Mouse (Mus musculus) CH12.LX (cell line): ENCODE results near the gene Tbc1d10a.

Experiments used
- CHD2 ChIP-seq: IDR thresholded peaks from 2 replicates; pipeline ENCODE4 v1.6.1; 2011; ENCODE audit warnings: low read length, improper control_type of control experiment
- CTCF ChIP-seq, 2 experiments: IDR thresholded peaks in 1 of 2; conservative IDR thresholded peaks in 1 of 2; 2 replicates each; pipeline ENCODE4 v1.5.1; 2011 to 2012; ENCODE audit warnings: low read depth in 2 of 2, low read length in 2 of 2, improper control_type of control experiment in 1 of 2, inconsistent platforms in 1 of 2, mild to moderate bottlenecking in 1 of 2, moderate library complexity in 1 of 2
- E2F4 ChIP-seq: IDR thresholded peaks from 2 replicates; pipeline ENCODE4 v1.6.1; 2011; ENCODE audit warnings: low read depth, low read length, improper control_type of control experiment; ENCODE audit not compliant: insufficient replicate concordance
- EP300 ChIP-seq: IDR thresholded peaks from 2 replicates; pipeline ENCODE4 v1.6.1; 2011; ENCODE audit warnings: low read length, improper control_type of control experiment
- GABPA ChIP-seq: IDR thresholded peaks from 2 replicates; pipeline ENCODE4 v1.6.1; 2012; ENCODE audit warnings: low read depth, low read length, improper control_type of control experiment, inconsistent platforms; ENCODE audit not compliant: insufficient replicate concordance
- JUN ChIP-seq: IDR thresholded peaks from 2 replicates; pipeline ENCODE4 v1.6.1; 2011; ENCODE audit warnings: low read depth, mild to moderate bottlenecking, low read length, improper control_type of control experiment, moderate library complexity; ENCODE audit not compliant: insufficient read depth
- MXI1 ChIP-seq: IDR thresholded peaks from 2 replicates; pipeline ENCODE4 v1.6.1; 2011; ENCODE audit warnings: mild to moderate bottlenecking, low read depth, low read length, improper control_type of control experiment
- NRF1 ChIP-seq: IDR thresholded peaks from 2 replicates; pipeline ENCODE4 v1.6.1; 2014; ENCODE audit warnings: low read depth, mild to moderate bottlenecking, inconsistent platforms, low read length, improper control_type of control experiment, moderate library complexity
- POLR2A ChIP-seq: IDR thresholded peaks from 2 replicates; pipeline ENCODE4 v1.6.1; 2011; ENCODE audit warnings: low read depth, mild to moderate bottlenecking, improper control_type of control experiment, low read length
- POLR2AphosphoS2 ChIP-seq: IDR thresholded peaks from 2 replicates; pipeline ENCODE4 v1.6.1; 2011; ENCODE audit warnings: low read depth, low read length, improper control_type of control experiment
- SMC3 ChIP-seq: IDR thresholded peaks from 2 replicates; pipeline ENCODE4 v1.6.1; 2011; ENCODE audit warnings: low read depth, low read length, improper control_type of control experiment
- TBP ChIP-seq: conservative IDR thresholded peaks from 2 replicates; pipeline ENCODE4 v1.6.1; 2011; ENCODE audit warnings: low read depth, low read length, improper control_type of control experiment
- USF1 ChIP-seq: IDR thresholded peaks from 2 replicates; pipeline ENCODE4 v1.6.1; 2014; ENCODE audit warnings: low read depth, mild to moderate bottlenecking, inconsistent platforms, low read length, improper control_type of control experiment
- ZNF384 ChIP-seq: IDR thresholded peaks from 2 replicates; pipeline ENCODE4 v1.6.1; 2012; ENCODE audit warnings: low read depth, low read length, improper control_type of control experiment, inconsistent platforms

DNA sequence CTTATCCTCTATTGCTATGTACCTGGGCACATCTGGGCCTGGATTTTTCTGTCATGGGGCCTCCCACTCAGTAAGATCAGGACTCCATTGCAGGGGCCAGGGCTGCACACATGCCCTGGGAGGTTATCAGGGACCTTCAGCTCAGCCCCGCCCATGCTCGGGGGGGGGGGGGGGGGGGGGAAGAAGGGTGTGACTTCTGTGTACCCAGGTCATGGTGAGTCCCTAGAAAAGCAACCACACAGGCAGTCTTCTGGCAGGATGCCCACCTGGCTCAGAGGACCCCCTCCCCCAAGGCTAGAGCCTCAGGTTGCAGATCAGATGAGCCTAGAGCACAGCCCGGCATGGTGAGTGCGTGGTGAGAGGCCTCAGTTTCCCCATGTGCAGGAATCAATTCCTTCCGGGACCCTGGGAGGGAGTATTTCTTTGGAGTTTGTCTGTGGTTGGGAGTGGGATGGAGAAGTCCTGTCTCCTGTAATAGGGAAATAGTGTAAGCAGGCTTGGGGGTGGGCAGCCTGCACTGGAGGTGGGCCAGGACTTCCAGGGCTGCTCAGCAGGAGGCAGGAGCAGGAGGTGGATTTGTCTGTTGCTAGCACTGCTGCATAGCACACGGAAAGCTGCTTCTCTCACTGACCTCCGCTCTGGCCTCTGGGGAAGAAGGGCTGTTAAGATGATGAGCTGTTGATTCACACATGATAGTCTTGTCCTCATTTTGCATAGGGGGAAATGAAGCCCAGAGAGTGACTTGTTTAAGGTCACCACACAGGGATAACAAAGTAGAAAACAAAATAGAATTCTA lies 37.0 kb downstream of the Tbc1d10a start:
- no peak for TF ChIP-seq USF1
- no peak for TF ChIP-seq SMC3
- no peak for TF ChIP-seq CTCF (conservative IDR thresholded peaks at IDR 0.05 in 1 of 2, IDR thresholded peaks at IDR 0.05 in 1 of 2; ENCODE audit: low read depth in 2 of 2, low read length in 2 of 2)
- TF ChIP-seq GABPA: no peak
- TF ChIP-seq POLR2AphosphoS2: no peak
- no peak for TF ChIP-seq POLR2A
- no peak for TF ChIP-seq EP300
- TF ChIP-seq ZNF384: no peak
- no peak for TF ChIP-seq E2F4
- TF ChIP-seq JUN: no peak
- no peak for TF ChIP-seq CHD2
- TF ChIP-seq MXI1: no peak
- no peak for TF ChIP-seq NRF1
- no peak for TF ChIP-seq TBP
